Mouse (Mus musculus) adrenal gland, adult 8-10 months (tissue): ENCODE measurements around the gene Tecta. TPM values are rescaled to one million over a fixed set of nuclear protein-coding genes. Genes with fewer than 3 reads are reported as not detected.

Experiments
- DNase-seq: peaks from one replicate; pipeline ENCODE4 v3.0.0; 2022
- total RNA-seq, 4 experiments: library from RNA; stranded (reverse); gene quantifications; 2 replicates each; pipeline ENCODE4 v1.2.4; 2022

Tecta gene
- total RNA-seq, 4 experiments from 2014 or later = 0.23 to 0.71 (median 0.41) TPM

DNA sequence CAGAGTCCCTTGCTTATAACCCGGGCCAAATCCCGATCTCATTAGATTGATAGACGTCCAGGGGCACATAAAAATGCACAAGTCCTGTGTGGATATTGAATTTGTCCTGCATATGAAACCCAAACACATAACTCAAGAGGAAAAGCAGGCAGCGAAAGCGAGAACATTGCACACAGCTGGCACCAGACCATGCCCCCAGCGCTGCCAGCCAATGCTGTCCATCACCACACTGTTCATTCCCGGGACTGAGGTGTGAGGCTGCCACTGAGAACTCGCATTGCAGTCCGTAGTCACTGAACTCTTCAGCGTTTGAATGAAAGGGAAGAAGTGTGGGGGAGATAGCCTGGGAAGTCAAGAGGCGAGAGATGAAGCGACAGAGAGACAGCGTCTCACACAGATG lies 14.1 kb downstream of the Tecta start:
- no peak for DNase-seq

DNA sequence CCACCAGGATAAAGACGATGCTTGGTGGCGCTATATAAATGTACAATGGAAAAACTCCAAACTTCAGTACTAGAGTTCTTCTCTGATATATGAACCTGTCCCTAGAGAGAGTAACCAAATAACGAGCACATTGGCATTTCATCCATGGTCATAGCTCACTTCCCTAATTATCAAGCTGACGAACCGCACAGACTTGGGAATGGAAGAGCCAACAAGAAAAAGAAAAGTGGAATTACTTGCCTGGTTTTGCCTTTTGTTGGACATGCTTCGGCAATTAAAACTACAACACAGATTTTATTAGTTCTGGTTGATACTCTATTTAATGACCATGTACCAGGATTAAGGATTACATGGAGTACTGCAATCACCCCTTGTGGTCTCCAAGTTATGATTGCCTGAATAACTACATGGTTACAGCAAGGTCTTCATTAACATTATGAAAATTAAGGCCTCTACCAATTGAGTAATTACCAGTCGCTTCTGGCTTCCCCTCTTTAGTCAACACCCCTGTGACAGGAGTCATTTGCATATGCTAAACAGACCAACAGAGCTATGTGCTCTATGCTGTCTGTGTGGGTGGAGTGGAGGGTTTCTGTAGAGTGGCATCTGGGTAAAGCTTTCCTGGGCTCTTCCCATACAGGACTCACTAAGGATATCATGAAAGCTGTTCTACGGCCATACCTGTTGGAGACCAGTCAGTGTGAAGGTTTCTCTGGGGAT lies 16.9 kb downstream of the Tecta start:
- no peak for DNase-seq

DNA sequence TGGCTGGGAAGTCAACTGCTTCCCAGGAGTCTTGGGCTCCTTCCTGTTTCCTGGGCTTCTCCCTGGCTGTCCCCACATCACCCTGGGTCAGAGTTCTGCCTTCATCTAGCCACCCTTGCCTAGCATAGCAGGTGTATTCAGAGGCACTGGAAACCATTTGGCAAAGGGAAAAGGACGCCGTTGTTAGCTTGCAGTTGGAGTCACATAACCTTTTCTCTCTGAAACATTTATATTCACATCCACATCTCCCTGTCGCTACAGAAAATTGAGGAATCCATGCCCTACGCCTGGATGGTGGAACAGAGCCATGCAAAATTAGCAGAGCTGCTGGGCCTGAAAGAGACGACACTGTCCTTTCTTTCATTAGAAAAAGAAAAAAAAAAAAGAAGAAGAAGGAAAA lies 17.7 kb downstream of the Tecta start:
- DNase-seq = no peak

DNA sequence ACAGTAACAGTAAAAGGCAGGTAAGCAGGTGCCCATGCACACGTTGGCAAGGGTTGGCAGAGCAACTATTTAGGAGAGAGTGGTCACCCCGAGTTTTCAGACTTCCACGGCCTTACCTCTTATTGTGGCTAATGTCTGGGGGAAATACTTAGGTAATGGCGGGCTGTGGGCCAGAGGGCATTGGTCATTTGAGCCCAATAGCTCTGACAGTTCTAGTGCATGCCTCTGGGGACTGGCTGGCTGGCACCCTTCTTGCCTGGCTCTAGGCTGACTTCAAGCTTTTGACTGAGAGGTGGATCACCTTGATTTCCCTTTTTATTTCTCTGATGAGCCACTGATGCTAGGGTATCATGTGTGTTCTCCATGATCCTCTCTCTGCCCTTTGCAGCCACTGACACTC lies 21.7 kb downstream of the Tecta start:
- no peak for DNase-seq

DNA sequence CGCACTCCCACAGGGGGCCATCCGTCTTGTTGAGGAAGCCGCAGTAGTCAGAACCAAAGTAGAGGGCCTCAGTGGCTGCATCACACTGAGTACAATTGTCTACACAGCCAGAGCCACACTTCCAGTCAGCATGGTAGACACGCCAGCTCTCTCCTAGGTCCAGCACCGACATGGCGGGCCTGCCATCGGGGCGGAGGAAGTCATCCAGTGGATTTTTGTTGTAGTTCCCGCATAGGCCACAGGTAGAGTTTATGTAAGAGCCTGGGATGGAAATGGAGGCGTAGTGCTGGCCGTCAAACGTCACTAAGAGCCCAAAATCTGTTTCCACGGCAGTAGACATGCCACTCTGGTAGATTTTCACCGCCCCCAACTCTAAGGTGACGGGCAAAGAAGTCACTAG lies 22.1 kb downstream of the Tecta start:
- no peak for DNase-seq

DNA sequence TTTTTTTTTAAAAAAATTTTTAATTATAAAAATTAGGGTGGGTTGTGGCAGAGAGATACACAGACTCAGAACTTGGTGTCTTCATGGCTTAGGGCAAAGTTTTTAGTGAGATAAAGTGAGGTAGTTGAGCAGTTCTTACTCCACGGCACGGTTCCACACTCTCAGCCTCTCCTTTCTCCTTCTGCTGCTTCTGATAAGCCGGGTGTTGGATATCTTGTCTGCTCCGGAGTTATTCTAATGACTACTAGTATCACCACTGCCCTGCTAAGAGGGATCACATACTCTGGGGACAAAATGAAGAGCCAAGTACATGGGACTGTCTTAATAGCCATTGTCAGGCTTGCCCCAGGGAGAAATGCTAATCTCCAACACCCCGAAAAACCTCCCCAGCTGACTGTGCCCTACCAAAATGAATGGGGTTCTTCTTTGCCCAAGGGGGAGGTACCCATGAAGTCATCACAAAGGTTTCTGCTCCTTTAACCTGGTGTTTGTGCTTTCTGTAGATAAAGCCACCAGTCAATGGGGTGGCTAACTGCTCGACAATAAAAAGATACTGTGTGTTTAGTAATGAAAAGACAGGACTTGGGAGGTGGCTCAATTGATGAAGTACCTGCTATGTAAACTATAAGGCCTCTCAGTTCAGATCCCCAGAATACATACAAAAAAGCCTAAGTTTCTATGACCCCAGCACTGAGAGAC lies 27.9 kb downstream of the Tecta start:
- no peak for DNase-seq

DNA sequence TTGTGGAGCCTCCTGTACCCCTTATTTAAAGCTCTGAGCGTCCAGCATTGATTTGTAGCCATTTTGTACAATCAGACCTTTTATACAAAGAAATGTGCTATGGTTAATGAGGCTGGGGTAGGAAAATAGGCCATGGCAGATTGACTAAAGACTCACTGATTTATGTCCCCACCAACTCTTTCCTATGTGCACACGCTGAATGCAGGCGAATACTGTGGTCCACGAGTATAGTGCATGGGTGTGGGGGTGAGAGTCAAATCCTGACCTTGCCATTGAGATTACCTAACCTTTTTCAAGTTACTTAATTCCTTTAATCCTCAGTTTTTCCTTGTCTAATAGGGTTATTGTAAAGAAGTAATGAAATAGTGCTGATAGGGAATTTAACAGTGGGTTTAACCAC lies 42.1 kb downstream of the Tecta start:
- DNase-seq = no peak

DNA sequence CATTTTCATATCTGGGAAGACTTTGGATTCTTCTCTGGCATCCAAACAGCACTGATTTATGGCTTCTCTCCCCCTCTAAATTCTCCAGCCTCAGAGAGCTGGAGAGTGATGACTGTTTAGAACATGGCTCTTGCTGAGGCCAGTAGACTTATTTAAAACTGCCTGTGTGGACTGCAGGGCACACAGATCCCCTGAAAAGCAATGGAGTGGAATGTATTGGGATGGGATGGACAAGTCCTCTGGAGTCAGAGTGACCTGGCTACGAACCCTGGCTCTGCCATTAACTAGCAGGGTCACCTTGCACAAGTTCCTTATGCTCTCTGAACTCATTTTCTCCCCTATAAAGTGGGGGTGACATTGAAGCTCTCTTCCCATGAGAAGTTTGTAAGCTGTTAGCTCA lies 44.9 kb downstream of the Tecta start:
- DNase-seq = no peak

DNA sequence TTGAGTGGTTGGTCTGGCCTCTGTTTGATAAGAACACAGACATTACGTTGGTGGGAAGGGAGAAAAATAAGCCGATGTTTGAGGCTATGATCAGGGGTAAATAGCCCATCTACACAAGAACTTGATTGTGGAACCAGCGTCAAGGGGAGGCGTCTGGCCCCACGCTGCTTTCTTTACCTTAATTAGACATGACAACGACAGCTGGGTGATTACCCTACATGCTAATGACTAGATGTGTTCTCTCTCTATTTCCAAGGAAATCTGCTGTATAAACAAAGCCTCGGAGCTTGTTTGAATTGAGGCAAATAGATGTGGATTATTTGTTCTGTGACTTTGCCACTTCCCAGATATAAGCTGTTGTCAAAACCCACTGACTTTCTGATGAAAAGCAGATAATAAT lies 49.9 kb downstream of the Tecta start:
- DNase-seq = no peak

DNA sequence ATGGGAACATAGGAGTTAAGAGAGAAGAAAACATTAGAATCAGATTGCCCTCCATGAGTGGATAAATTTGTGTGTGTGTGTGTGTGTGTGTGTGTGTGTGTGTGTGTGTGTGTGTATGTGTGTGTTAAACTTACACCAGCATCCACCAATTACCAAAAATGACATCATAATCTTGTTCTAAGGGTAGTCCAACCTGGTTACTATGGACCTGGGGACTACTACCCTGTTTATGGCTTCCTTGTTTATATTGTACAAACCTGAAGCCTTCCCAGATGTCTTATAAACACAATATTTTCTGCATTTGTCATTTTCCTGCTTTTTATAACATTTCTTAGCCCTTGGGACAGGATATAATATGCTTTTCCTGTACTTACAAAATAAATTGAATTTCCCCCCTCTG lies 53.4 kb downstream of the Tecta start:
- DNase-seq = no peak

DNA sequence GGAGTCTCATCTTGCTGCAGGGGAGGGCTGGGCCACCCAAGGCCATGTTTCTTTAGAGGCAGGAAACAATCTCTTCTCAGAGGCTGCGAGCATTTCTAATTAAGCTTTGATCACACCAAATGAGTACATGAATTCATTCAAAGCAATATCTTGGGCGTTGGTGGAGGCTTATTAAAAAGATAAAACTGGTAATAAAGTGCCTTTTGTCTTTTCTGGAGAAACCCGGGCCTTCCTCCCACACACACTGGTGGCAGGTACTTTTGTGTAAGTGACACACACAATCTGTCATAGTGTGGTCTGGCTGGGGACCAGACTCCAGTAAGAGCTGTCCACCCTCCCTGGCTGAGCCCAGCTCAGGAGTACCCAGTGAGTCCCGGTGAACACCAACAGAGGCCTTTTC lies 60.6 kb downstream of the Tecta start:
- no peak for DNase-seq

DNA sequence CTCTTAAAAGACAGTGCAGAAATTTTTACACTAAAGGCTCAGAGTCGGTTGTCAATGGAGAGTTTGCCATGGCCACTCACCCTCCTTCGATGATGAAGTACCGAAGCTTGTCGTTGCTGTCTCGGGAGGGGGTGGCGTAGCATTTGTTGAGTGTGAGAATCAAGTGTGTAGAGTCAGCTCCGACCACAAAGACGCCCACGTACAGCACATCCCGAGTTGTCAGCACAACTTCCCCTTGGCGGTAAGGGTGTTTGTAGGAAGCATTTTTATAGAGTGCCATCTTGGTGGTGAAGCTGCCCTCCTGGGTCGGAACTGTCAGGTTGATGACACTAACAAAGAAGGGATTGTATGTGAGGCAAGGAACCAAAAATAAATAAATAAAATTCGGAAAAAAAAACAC lies 62.7 kb downstream of the Tecta start:
- no peak for DNase-seq

DNA sequence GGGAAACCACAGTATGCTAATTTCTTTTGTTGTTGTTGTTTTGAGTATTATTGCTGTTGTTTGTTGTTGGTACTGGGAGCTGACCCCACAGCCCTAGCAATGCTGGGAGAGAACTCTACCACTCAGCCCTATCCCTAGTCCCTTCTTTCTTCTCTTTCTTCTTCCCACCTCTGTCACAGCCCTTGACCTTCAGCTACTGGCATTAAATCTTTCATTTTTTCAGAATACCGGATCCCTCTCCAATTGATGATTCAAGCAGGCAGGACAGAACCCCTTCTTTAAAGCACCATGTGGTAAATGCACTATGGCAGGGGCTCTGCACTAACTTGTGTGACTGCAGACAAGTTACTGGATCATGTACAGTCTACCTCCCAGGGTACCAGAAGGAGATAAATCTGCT lies 63.2 kb downstream of the Tecta start:
- no peak for DNase-seq

DNA sequence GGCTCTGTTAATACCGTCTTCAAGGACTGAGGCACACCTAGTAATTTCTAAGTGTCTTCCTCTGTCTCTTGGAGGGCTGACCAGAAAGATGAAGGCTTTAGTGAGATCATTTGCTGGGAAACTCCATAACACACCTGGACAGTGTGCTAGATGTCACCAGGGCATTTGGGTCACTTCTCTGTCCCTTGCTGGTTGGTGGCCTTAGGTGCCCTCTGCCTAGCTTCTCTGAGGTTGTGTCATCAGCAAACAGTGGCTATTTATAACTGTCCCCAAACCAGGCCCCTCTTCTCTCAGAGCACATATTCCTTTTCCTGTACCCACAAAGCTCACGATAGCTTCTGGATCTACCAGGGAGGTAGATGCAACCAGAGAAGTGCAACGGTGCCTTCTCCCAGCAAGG lies 64.8 kb downstream of the Tecta start:
- no peak for DNase-seq

DNA sequence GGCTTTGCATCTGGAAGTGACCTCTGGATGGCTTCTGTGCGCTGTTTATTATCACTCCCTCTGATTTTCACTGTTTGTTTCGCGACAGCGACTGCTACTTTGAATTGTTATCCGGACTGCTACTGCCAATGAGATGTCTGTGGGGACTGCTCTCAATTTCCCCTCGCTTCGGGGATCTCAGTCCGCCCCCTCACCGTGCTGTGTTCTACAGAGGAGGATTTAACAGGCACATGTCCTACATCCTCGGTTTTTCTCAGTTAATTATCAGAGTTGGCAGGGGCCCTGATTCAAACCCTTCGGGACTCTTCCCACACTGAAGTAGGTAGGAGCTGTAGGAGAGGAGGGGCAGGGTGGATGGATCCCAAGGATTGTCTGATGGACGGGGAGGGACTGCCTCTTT lies 67.0 kb downstream of the Tecta start:
- no peak for DNase-seq

DNA sequence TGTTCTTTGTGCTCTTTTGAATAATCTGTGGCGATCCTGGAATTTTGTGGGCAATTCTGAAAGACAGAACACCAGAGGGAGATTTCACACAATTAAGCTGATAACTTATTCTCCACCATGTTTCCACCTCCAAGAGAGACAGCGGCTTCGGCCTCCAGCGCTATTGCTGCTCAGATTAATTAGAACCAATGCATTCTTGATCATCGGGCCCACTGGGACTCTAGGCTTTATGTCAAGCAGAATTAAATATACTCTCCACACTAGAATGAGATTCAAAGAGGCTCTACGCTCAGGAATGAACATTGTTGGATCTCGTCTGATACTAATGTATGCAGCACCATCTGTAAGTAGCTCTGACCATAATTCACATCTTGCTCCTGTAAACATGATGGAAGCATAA lies 68.4 kb downstream of the Tecta start:
- no peak for DNase-seq

DNA sequence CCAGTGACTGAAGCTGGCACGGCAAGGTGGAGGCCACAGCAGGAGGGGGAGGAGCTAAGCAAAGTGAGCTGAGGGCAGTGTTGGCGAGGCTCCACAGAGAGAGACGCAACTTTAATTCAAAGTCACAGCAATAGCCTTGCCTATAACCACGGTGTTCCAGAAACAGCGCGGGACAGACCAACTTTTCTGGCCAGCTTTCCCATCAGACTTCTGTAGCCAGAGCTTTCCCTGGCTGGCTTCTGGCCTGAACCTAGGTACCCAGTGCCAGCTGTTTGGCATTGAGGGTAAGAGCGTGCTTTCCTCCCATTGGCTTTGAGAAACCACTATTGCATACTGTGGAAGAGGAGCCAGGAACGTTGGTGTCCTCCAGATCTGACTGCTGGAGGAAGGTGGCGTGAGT lies 70.0 kb downstream of the Tecta start:
- peak; percentile 85 for DNase-seq

DNA sequence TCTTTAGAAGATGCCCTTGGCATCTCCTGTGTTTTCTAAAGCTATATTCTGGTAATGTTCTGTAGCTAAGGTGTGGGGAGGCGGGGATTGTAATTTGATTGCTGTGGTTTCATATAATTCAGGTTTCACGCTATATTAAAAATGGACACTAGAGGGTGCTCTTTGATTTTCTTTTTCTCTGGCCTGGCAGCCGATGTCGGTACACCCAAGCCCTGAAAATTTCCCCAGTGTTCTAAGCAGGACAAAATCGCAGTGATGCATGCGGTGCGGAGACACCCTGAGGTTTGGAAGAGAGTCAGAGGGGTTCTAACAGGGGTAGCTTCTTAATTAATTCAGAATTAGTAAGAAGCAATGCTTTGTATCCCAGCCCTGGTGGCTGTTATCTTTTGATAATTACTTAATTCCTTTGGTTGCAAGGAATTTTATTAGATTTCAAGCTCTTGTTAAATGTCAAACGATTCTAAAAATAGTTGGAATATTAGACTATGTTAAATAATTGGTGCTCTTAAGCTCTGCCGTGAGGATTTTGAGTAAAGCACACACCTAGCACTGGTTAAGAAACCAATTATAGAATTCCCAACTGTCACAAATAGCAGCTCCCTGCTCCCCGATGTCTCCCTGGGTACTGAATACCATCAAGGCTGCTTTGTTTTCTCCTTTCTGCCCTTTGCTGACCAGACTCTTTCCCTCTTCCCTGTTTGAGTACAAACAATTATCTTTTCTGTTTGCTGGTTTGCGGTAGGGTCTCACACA lies 72.9 kb downstream of the Tecta start:
- no peak for DNase-seq

DNA sequence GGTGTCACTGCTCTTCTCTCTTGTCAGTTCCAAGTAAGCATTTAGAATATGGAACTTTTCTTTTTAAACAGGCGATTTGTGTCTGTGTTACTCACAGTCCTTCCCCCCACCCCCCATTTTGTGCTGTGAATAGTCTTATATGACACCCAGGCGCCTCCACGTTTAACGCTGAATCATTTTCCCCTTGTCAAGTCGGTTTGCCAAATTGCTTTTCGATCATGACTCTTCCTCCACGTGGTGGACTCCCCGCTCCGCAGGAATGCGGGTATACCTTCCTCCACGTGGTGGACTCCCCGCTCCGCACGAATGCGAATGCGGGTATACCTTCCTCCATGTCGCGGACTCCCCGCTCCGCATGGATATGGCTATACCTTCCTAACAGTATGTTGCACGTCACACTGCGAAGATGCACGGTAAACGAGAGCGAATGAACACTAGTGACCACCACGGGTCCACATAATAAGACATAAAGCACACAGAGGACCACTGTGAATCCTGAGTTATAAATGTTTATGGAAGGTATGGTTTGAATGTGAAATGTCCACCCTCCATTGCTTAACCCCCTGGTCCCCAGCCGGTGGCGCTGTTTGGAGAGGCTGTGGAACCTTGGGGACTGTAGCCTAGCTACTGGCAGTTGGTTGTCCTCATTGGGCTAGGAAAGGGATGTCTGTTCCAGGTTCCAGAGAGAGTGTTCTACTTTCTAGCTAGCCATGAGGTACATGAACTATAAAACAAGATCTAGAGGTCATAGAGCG lies 74.9 kb downstream of the Tecta start:
- DNase-seq = no peak

DNA sequence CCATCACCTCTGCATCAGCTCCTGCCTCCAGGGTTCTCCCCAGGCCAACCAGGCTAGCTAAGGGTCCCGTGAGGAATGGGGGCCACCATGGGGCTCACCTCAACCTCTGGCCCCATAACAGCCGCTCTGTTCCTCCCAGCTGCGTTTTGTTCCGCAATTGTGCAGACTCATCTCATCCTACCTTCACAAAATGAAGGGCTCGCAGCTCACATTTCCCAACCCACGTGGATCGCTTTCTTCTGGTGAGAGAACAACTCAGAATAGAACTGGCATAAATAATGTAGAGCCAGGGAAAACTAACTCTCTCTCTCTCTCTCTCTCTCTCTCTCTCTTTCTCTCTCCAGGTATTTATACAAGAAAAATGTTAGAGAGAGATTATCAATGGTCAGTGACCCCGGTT lies 76.5 kb downstream of the Tecta start:
- DNase-seq = no peak

DNA sequence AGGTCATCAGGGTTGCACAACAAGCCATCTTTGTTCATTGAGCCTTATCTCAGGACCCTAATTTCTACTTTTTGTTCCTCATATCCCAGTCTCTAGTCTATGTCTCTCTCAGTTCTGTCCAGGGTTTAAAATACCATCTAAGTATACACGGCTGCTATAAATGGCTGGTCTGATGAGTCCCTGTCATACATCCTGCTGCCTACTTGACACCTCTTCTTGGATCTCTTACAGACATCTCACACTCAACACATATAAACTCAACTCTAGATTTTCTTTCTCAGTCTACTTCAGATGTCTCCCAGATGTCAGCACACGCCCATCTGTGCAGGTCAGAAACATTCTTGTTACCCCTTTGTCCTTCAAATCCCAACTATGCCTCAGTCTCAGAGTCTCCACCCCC lies 78.3 kb downstream of the Tecta start:
- DNase-seq = no peak

DNA sequence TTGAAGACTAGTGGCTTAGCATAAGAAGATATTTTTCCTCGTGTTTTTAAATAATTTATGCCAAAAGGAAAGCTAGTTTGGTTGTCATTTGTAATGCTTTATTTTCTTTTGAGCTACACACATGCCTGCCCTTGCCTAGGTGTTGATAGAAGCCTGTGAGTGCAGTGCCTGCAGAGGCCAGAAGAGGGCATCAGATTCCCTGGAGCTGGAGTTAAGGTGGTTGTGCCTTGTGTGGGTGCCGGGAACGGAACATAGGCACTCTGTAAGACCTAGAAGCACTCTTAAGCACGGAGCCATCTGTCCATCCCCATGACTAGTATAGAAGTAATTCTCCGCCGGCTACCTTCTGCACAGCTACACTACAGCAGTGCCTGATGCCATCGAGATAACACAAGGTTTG lies 79.1 kb downstream of the Tecta start:
- no peak for DNase-seq

DNA sequence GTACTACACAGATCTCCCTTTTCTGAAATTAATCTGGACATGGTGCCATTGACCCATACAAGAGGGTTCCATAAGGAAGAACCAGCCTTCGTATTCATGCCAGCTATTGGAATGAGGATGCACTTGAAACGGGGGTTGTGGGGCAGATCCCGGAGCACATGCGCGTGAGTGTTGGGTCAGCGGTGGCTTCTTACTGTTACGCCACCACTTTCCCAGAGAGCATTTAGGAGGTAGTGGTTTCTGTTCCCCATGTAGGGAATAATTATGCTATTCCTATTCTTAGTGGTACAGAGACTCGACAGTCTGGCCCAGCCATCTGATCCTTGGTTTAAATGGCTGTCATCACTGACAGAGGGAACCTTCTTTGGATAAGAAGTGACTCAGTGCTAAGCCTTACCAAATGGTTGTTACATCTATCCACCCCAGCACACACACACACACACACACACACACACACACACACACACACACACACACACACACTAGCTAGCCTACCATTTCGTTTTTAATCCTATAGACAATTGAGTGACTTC lies 81.2 kb downstream of the Tecta start:
- DNase-seq = no peak
